Mouse (Mus musculus): ENCODE measurements around the gene Kcnmb2.

- TF ChIP-seq POLR2A (IDR thresholded peaks at IDR 0.05; ENCODE audit: low read depth, low read length): no peak
- no peak for TF ChIP-seq CTCF (conservative IDR thresholded peaks at IDR 0.05 in 1 of 2, IDR thresholded peaks at IDR 0.05 in 1 of 2; ENCODE audit: low read depth in 2 of 2, low read length in 2 of 2)
Measured at GRCm38 (mm10) chr3:32149851-32150570, 247.7 kb downstream of the Kcnmb2 start.
